Mouse (Mus musculus) left cerebral cortex, adult 18-20 months (tissue): ENCODE results near the gene Gm13697. TPM values are rescaled to one million over a fixed set of nuclear protein-coding genes. Genes with fewer than 3 reads are reported as not detected.
"Not testable (repeated sequence)": the region's sequence is repeated elsewhere in the genome, so short reads cannot be mapped to it uniquely, and the experiment has no call there.

Experiments used
- DNase-seq, 2 experiments: peaks; one replicate each; pipeline ENCODE4 v3.0.0; 2021 to 2022; ENCODE audit warnings: low spot score in 2 of 2, mixed read lengths in 1 of 2
- long read RNA-seq, 2 experiments: library from polyadenylated mRNA; stranded (forward); transcript quantifications; one replicate each; pipeline ENCODE4 v2.0.0; 2021
- total RNA-seq, 2 experiments: library from RNA; stranded (reverse); gene quantifications; 2 replicates each; pipeline ENCODE4 v1.2.3; 2021

Gm13697 gene
- 1 to 10 TPM; 1.3 to 1.5 TPM for total RNA-seq
- long read RNA-seq, experiment 1, partial matches to known transcripts = 0 of 1 reads
- long read RNA-seq, experiment 1, other reads (novel, unspliced or antisense) = 0 of 1 reads
- long read RNA-seq, experiment 2, partial matches to known transcripts = 0 of 1 reads
- long read RNA-seq, experiment 2, other reads (novel, unspliced or antisense) = 0 of 1 reads

DNA sequence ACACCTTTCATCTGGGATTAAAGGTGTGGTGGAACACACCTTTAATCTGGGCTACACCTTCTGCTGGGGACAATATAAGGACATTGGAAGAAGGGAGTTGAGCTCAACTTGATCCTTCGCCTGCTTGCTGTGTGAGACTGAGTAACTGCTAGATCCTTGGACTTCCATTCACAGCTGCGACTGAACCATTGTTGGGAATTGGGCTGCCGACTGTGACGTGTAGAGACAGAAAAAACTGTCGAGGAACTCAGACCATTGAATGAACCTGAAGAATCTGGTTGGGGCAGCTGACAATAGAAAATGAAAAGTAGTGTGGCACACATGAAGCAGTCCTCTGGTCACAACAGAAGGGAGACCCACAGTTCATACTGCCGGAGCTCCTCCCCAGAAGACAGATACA lies at the start of gene Gm13697:
Gene Gm13697, plus strand, starts transcription at position 301 of the 400 bp plus-strand sequence.
- not testable (repeated sequence) for DNase-seq

DNA sequence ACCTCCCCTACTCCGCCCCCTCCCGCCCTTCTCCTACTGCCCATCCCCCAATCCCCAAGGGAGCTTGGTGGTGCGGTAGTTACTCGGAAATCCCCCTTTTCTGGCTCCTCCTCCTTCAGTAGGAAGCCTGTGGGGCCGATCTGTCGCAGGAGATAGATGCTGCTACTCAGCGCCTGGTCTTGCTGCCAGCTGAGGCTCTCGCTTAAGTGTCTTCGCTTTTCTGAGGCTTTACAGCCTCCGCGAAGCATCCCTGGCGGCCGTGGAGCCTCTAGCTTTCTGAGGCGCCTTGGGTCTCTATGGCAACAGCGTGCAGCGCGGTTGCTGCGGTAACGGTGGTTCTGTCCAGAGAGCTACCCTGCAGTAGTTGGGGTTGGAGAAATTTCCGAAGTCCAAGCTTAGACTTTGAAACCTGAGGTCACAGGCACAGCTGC lies 43.6 kb upstream of the Gm13697 start, which contains the start of gene Zswim2:
Gene Zswim2, minus strand, starts transcription at position 298 of the 431 bp plus-strand sequence.
- DNase-seq = peak; percentile 89 to 95

GRCm38 (mm10) chr2:83941378-83941777 lies 43.2 kb upstream of the Gm13697 start:
- DNase-seq = no peak

DNA sequence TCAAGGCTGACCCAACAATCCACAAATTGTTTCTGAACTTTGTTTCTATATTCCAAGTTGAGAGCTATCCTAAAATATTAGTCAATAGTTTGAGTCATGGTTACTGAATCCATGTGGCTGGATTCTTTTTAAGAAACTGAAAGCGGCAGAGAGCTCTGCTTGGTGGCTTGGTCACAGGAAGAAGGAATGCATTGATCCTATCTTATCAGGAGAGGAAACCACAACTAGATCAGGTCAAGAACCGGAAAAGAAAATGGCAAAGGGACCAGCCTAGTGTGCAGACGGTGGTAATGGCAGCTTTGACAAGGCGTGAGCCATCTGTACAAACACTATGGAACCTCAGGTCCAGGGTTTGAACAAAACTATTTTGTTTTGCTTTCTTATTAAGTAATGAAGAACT lies 42.8 kb upstream of the Gm13697 start:
- no peak for DNase-seq

- not testable (repeated sequence) for DNase-seq
Observed at GRCm38 (mm10) chr2:83955393-83955792, 29.1 kb upstream of the Gm13697 start, which contains the start of gene Gm13698. Gene Gm13698, plus strand, starts transcription at chr2:83955693.

GRCm38 (mm10) chr2:83961203-83961602 lies 23.3 kb upstream of the Gm13697 start, which contains the start of gene Gm13693:
Gene Gm13693, plus strand, starts transcription at chr2:83961503.
- DNase-seq = not testable (repeated sequence)

GRCm38 (mm10) chr2:83967013-83967412 lies 17.5 kb upstream of the Gm13697 start, which contains the start of gene Gm13695:
Gene Gm13695, plus strand, starts transcription at chr2:83967313.
- DNase-seq = not testable (repeated sequence)

DNA sequence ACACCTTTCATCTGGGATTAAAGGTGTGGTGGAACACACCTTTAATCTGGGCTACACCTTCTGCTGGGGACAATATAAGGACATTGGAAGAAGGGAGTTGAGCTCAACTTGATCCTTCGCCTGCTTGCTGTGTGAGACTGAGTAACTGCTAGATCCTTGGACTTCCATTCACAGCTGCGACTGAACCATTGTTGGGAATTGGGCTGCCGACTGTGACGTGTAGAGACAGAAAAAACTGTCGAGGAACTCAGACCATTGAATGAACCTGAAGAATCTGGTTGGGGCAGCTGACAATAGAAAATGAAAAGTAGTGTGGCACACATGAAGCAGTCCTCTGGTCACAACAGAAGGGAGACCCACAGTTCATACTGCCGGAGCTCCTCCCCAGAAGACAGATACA lies 11.7 kb upstream of the Gm13697 start, which contains the start of gene Gm13696:
Gene Gm13696, plus strand, starts transcription at position 301 of the 400 bp plus-strand sequence.
- DNase-seq = not testable (repeated sequence)

DNA sequence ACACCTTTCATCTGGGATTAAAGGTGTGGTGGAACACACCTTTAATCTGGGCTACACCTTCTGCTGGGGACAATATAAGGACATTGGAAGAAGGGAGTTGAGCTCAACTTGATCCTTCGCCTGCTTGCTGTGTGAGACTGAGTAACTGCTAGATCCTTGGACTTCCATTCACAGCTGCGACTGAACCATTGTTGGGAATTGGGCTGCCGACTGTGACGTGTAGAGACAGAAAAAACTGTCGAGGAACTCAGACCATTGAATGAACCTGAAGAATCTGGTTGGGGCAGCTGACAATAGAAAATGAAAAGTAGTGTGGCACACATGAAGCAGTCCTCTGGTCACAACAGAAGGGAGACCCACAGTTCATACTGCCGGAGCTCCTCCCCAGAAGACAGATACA lies 5.9 kb upstream of the Gm13697 start, which contains the start of gene Gm13694:
Gene Gm13694, plus strand, starts transcription at position 301 of the 400 bp plus-strand sequence.
- DNase-seq = not testable (repeated sequence)

DNA sequence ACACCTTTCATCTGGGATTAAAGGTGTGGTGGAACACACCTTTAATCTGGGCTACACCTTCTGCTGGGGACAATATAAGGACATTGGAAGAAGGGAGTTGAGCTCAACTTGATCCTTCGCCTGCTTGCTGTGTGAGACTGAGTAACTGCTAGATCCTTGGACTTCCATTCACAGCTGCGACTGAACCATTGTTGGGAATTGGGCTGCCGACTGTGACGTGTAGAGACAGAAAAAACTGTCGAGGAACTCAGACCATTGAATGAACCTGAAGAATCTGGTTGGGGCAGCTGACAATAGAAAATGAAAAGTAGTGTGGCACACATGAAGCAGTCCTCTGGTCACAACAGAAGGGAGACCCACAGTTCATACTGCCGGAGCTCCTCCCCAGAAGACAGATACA lies 5.7 kb downstream of the Gm13697 start, which contains the start of gene Gm13691:
Gene Gm13691, plus strand, starts transcription at position 301 of the 400 bp plus-strand sequence.
- DNase-seq = not testable (repeated sequence)

DNA sequence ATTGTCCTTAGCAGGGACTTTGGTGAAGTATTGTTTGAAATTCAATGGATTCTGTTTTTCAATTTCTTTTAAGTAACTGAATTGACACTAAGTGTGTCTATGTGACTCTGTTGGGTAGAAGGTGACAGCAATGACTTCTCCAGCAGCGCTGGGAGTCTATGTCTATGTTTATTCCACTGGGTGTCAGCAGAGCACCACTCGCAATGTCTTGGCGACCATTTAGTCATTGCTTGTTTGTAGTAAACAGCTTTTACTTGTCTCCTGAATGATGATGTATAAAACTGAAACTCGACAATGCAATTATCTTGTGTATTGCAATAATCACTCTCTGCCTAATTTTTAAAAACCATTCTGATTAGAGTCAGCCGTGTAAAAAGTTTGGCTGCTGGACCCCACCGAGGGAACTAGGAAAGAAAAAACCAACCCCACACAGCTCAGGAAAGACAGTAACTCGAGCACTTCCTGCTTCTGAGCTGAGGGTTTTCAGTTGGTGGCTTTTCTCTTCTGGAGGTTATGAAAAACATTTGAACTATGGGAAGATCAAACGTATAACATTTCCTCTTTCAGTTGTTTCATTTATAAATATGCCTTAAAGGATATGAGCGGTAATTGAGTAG lies 9.2 kb downstream of the Gm13697 start:
- not testable (repeated sequence) for DNase-seq

GRCm38 (mm10) chr2:83994526-83994925 lies 10.0 kb downstream of the Gm13697 start:
- DNase-seq = not testable (repeated sequence)

GRCm38 (mm10) chr2:84008913-84009312 lies 24.4 kb downstream of the Gm13697 start:
- DNase-seq = no peak

GRCm38 (mm10) chr2:84009818-84010217 lies 25.3 kb downstream of the Gm13697 start:
- DNase-seq = no peak

DNA sequence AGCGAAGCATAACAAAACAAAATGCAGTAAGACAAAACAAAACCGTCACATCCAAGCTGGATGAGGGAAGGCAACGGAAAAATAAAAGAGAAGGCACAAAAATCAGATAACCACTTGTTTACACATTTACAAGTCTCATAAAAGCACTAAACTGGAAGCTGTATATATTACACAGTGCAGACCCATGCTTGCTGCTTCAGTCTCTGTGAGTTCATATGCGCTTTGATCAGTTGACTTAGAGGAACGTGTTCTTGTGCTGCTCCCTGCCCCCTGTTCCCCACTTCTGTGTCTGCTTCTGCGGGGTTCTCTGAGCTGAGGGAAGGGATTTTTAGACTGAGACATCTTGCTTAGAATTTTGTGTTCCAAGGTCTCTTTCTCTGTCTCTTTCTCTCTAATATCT lies 30.0 kb downstream of the Gm13697 start:
- DNase-seq = no peak

- not testable (repeated sequence) for DNase-seq
Observed at GRCm38 (mm10) chr2:84016291-84016690, 31.7 kb downstream of the Gm13697 start.

DNA sequence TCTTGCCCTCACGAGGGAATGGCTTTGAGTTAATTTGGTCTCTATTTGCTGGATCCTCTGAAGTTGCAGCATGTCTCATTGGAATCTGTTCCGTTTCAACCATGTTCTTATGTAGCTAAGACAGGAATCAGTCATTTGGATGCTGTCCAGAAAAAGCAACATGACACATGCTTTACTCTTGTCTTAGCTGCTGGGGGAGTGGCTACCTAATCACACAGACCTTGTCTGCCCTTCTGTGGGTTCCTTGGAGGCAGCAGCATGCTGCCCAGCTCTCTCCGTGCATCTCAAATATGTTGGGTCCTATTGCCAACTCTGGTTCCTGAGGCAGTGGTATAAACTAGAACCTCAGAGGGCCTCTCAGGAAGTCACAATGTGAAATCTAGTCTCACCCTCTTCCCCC lies 33.8 kb downstream of the Gm13697 start:
- no peak for DNase-seq

GRCm38 (mm10) chr2:84019519-84020305 lies 35.2 kb downstream of the Gm13697 start:
- no peak for DNase-seq

DNA sequence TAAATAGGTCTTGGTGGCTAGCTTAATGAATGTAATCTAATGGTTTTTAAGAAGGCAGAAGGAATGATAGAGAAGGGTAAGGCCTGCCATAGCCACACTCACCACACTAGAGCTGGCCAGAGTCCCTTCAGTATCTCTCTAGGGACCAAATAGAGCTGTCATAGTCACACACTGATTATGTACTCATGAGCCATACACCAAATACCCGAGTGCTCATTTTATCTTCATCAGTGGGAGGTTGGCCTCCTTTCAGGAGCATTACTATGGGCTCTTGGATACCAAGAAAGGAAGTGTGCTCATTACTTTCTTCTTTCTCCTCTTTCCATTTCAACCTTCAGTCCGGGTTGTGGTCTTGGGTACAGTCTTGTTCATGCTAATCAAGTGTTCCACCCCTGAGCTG lies 37.4 kb downstream of the Gm13697 start:
- no peak for DNase-seq

DNA sequence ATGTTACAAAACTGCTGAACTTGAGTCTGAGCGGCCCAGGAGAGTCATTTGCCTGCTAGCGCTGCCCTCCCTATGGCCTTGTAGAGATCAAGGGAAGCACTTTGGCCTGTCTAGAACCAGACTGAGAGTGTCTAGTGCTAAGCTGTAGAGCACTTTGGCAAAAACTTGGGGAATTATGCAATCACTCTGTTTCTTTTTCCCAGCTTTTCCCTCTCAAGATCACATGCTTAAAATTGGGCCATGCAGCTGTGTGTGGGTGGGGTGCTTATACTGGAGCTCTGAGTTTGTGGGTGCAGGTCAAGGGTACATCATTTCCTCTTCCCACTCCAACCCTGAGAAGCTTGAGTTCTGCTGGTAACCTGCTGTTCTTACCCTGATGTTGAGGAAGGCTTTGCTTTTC lies 38.4 kb downstream of the Gm13697 start:
- peak; percentile 10 to 68 for DNase-seq

GRCm38 (mm10) chr2:84023319-84023718 lies 38.8 kb downstream of the Gm13697 start:
- no peak for DNase-seq
